In the genomic region with DNA sequence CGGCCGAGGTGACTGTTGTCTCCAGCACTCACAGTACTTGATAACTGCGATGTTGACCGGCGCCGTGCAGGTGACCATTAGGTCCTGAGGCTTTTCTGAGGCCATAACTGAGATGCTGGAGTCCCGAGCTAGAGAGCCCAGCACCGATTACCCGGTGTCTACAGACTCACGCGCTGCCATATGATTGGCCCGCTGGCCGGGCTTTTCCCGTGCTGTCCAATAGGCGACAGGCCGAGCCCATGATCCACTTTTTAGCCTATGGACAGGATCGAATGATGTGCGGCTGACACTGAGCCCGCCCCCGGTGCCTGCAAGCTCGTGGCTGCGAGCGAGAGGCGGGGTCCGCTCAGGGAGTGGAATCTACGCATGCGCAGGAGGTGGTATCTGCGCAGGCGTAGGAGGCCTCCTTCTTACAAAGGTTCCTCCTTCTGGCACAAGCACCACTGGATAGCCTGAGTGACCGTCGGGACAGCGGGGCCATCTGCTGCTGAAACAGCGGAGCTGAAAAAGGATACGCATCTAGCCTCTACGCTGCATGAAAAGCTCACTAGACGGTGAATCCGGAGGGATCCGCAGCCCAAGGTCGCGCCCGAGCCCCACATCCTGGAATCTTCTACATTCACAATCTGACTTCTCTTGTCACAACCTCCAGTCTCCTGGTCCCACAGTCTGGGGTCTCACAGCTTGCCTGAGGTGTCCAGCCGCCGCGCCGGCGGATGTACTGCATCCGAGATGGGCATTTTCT, we compare ENCODE assay signal across 1 mouse cellular context.
TF ChIP-seq lines count a peak whose summit lies in the region.

A gene (minus strand): TSS at position 161 of the 745 bp plus-strand sequence.

TF ChIP-seq in CH12.LX, 34 proteins besides CTCF, POLR2A, EP300 and RAD21 (continued from another document):
- TF ChIP-seq USF2 (conservative IDR thresholded peaks at IDR 0.05; ENCODE audit: low read depth, low read length) = no peak
- TF ChIP-seq HCFC1 (IDR thresholded peaks at IDR 0.05; ENCODE audit: low read depth, low read length) = peak; percentile 60
- peak; percentile 81 for TF ChIP-seq ZMIZ1 (IDR thresholded peaks at IDR 0.05; ENCODE audit: low read depth, low read length)
- 0 out of 2 replicates have a peak, but pooled peaks have one; percentile 35 for TF ChIP-seq IRF4 (IDR thresholded peaks at IDR 0.05; ENCODE audit: low read depth, low read length)
- no peak for TF ChIP-seq ZKSCAN1 (IDR thresholded peaks at IDR 0.05; ENCODE audit: borderline replicate concordance, low read depth, low read length)
- TF ChIP-seq GABPA (IDR thresholded peaks at IDR 0.05; ENCODE audit: insufficient replicate concordance, low read depth, low read length) = no peak
- TF ChIP-seq MAZ (IDR thresholded peaks at IDR 0.05; ENCODE audit: low read depth, low read length) = peak; percentile 58
- no peak for TF ChIP-seq PAX5 (IDR thresholded peaks at IDR 0.05; ENCODE audit: low read length)
- peak; percentile 55 for TF ChIP-seq ELF1 (IDR thresholded peaks at IDR 0.05; ENCODE audit: low read depth, low read length)
- TF ChIP-seq USF1 (IDR thresholded peaks at IDR 0.05; ENCODE audit: low read depth, low read length) = no peak
- peak; percentile 76 for TF ChIP-seq MXI1 (IDR thresholded peaks at IDR 0.05; ENCODE audit: low read depth, low read length)
- 0 out of 2 replicates have a peak, but pooled peaks have one; percentile 9 for TF ChIP-seq MAX (IDR thresholded peaks at IDR 0.05; ENCODE audit: low read length)
- peak; percentile 78 for TF ChIP-seq MYC (IDR thresholded peaks at IDR 0.05; ENCODE audit: low read depth, low read length)
- TF ChIP-seq TBP (conservative IDR thresholded peaks at IDR 0.05; ENCODE audit: low read depth, low read length) = peak; percentile 87
